Mouse (Mus musculus) heart, adult 8-10 months (tissue): ENCODE data around the gene Fgd5. TPM values are rescaled to one million over a fixed set of nuclear protein-coding genes. Genes with fewer than 3 reads are reported as not detected.

Experiments
- DNase-seq: peaks from one replicate; pipeline ENCODE4 v3.0.0; 2022; ENCODE audit warnings: low spot score
- total RNA-seq, 4 experiments: library from RNA; stranded (reverse); gene quantifications; 2 replicates each; pipeline ENCODE4 v1.2.4; 2022

The Fgd5 gene
- total RNA-seq, 4 experiments from 2014 or later, result 18.1 to 25.7 (median 20.8) TPM

DNA sequence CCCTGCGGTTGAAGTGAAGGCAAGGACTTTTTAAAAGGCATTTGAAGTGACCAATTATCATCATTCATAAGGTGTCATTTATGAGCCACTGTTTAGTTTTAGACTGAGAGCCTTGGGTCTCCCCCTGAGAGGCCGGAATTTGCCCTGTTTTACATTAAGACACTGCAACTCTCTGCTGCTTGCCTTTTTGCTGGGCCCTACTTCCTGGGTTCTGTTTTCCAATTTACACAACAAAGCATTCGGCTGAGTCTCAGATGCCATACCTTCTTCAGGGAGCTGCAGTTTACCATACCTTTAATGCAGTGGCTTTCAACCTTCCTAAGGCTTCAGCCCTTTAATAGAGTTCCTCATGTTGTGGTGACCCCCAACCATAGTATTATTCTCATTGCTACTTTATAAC lies 26.1 kb downstream of the Fgd5 start:
- DNase-seq, result no peak

DNA sequence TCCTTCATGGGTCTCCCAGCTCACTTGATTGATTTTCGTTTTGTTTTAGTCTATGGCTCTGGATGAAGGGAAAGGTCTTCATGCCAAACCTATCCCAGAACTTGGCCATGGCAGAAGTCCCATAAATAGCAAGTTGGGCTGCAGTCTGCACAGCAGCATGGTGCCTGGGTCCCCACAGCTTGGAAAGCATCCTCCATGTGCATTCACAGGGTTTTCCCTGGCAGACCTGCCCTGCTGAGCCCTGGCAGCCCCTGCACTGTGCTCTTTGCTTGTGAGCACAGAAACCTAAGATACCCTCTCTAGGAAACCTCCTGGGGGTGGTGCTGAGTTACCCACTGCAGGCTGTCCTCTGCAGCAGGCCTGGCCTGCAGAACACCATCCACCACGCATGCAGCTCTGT lies 32.2 kb downstream of the Fgd5 start:
- no peak for DNase-seq

DNA sequence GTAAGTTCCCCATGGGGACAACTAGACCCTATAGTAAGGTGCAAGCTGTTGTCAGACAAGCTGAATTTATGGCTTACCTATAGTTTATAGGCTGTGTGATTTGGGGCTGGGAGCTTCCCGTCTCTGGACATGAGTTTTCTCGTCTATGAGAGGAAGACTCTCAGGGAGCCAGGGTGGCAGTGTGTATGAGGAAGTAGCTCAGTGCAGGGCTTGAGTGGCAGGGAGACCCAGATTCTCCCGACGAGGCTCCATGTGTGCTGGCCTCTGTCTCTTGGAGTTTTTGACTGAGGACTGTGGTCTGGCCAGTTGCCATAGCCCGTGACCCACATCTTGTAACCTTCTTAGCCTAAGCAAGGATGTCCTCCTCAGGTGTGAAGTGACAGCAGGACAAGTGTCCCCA lies 33.7 kb downstream of the Fgd5 start:
- DNase-seq, result no peak

DNA sequence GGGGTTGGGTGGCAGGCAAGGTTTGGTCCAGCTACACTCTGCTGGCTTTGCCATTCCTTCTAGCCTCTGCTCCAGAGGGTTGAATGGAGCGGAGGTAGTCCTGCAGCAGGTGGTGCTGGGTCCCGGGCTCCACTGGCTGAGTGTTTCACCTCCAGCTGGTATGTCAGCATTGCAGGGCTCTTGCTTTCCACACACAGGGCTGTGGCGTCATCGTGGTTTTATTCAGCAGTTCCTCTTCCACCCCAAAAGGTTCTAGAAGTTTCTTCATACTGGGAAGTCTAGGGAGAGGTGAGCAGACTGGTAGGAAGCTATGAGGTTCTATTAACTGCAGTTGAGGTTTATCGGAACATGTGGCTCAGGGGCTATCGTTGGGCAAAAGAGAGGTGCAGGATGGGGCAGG lies 34.4 kb downstream of the Fgd5 start:
- DNase-seq, result no peak

DNA sequence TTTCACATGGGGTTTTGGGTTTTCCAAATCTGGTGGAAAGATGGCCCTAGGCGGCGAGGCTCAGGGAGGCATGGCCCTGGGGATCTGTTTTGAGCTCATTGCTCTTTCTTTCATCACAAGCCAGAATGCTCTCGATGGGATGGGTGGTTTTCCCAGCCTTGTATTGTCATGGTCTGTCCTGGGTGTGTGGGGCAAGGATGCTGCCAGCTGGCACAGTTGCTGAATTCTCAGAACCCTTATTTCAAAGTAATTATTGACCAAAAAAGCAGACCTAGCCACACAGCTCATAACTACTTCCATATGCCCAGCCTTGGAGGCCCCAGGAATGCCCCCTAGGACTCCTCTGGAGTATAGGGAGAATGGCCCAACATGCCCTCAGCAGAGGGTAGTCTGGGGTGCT lies 34.9 kb downstream of the Fgd5 start:
- no peak for DNase-seq

DNA sequence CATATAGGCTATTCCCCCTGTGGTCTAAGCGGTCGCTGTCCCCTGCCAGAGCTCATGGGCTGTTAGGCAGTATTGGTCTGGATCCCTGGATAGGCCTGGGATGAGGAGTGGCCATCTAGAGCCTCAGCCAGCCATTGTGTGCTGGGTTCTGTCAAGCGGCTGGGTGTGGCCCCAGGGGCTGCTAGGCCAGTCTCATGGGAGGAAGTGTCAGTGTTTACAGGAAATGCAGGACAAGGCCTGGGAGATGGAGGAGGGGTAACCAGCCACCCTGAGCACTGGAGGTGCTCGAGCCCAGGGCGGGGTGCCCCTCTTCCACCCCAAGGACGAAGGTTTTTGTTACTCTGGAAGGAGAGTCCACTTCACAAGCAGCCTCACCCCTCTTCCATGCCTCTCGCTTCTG lies 36.3 kb downstream of the Fgd5 start:
- DNase-seq, result peak; percentile 87

DNA sequence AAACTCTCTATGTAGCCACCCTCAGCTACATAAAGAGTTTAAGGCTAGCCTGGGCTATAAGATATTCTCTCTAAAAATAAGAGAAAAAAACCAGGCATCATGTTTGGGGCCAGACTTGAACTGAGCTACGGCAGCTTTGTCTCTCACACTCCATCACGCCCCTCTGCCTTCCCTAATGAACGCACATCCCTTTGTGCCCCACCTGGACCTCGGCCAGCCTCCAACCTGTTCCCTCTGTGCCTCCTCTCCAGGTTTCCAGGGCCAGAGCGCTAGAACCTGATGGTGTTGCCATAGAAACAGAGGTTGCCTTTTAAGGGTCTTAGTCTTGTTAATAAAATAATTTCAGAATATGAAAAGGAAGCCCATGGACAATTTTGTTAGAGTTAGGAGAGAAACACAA lies 37.2 kb downstream of the Fgd5 start:
- no peak for DNase-seq

DNA sequence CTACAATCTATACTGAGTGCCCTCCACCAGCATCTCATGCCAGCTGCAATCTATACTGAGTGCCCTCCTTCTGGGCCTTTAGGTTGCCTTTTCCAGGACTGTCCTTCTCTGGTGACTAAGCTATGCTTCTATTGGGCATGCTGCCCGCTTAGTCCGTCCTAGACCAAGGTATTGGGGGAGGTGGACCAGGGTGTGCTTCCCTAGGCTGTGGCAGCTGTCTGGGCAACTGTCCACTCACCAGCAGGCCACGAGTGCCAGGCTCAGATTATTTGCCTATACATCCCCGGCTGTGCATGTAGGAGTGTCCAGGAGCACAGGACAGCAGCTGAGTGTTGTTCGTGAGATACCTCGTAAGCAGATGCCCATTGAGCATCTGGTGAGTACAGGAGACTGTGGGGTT lies 38.1 kb downstream of the Fgd5 start:
- DNase-seq, result no peak

DNA sequence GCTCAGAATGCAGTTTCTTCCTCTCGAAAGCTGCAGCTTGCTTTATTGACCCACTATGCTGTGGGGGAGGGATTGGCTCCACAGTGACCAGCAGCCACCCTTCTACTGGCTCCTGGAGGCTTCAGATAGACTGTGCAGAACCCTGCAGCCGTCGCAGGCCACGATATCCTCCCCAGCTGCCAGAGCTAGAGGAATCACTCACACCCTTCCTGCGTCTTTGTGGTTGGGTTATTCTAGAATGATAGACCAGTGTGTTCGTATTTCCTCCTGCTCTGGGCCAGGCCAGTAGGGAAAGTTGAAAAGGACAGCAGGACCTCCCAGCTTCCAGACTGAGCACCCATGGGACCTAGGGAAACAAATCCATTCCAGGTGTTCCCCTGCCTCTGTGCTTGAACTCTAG lies 39.7 kb downstream of the Fgd5 start:
- DNase-seq, result peak; percentile 71

DNA sequence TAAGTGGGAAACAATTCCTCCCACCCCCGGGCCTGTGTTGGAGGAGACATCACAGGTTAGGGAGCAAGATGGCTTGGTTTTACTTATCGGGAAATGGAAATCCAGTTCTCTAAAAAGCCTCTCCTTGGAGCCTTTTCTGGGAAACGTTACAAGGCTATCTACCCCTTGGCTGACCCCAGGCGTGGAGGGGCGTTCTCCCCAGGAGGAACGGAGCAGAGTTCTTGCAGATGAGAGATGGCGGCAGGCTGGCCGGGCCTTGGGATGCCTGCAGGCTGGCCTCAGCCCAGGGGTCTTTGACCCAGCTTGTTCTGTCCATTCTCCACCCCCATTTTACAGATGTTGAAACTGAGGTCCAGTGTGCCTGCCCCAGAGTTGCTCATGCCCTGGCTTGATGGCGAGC lies 42.4 kb downstream of the Fgd5 start:
- DNase-seq, result peak; percentile 51

DNA sequence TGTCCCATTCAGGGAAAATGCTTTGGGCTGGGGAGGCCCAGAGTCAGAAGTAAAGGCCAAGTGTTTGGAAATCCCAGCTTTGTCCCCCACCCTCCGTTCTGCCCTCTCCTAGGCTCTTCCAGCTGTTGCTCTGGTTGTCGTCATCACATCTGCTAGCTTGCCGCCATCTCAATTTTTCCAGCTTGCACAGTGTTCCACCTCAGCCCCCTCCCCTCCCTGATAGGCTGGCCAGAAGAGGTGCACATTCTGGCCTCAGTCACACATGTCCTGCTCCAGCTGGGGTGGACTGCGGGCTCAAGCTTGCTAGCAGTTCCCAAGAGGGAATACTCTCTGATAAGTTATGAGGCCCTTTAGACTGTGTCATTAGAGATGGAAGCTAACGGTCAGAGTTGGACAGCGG lies 42.8 kb downstream of the Fgd5 start:
- peak; percentile 62 for DNase-seq

DNA sequence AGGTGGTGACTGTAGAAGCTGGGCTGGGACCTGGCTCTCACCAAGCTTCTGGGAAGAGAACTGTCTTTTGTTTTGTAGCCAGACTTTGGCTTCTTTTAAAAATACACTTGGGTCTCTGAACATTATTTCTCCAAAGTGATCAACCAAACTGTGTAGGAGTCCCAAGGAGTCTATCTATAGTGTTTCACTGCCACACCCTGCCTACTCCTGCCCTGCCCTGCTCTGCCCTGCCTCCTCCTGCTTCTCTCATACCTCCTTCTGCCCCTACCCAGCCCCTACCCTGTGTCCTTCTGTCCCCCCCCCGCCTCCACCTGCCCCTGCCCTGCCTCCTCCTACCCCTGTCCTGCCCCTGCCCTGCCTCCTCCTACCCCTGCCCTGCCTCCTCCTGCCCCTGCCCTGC lies 46.6 kb downstream of the Fgd5 start:
- DNase-seq, result no peak

DNA sequence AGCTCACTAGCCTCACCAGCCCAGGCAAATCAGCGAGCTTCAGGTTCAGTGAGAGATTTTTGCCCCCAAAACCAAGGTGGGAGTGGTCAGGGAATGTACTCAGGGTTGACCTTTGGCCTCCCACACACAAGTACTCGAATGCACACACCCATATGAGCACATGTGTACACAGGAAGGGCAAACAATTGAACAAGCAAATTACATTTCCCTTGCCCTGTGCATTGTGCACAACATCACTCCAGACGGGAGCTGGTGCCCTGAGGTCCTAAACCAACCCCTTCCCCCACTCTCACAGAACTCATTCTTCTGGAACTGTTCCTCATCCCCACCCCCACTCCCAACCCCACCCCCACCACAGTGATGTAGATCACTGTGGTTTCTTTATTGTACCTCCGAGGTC lies 48.7 kb downstream of the Fgd5 start:
- DNase-seq, result no peak

DNA sequence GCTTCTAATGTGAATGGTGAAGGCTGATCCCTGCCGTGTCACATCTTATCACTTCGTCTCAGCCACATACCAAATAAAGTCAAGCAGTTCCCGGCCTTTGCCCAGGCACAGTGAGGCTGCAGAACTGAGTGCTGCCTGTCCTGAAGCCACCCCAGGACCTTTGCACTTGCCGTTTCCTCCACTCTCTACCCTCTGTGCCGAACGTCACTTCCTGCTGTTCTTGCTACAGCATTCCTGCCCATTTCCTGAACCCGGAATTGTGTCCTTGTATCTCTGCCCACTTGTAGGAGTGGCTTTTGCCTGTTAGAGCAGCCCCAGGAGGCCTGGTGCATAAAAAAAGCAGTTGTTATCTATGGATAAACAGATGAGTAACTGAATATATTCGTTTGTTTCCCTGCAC lies 52.0 kb downstream of the Fgd5 start:
- DNase-seq, result no peak

DNA sequence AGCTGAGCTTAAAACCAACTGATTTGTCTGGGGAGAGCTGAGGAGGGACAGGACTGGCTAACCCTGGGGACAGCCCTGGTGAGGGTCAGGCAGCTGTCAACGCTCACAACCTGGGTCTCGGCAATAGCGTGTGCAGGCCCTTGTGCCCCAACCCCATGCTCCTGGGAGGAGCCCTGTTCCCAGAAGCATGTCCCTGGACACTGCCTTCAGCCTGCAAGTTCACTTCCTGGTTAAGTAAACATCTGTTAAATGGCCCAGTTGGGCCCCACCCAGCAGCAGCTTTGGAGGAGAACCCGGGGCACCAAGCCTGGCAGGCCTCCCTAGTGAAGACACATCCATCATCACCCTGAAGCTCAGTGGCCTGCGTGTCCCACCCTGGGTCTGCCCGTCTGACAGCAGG lies 56.0 kb downstream of the Fgd5 start:
- DNase-seq, result peak; percentile 69

DNA sequence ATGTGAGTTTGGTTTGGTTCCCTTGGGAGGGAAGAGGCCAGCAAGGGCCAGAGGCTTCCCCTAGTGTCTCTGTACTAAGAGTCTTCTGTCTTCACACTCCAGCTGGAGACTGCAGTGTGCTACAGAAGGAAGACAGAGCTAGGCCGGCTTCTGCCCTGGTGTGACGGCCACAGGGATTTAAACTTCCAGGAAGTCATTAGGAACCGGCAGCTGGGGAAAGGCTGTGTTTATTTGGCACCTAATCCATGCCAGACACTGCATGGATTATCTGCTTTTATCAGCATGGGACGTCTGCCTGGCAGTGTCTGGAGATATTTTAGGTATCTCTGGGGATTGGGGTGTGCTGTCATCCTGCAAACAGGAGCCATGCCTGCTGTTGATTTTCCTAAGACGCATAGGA lies 57.7 kb downstream of the Fgd5 start:
- no peak for DNase-seq

DNA sequence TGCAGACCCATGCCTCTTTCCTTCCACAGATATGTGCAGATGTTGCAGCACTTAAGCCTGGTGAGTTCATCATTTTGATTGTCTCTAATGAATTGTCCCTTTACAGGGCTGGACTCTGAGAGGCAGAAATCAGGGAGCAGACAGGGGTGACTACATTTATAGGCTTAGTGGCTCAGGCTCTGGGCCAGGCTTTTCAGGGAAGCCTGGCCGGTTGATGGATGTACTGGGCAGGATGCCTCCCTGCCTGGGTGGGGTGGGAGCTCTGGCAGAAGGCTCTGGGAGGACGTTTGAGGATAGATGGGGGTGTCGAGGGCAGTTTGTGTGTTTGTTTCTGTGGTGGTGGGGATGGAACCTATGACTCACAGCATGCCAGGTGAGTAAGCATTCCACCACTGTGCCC lies 59.5 kb downstream of the Fgd5 start:
- no peak for DNase-seq

DNA sequence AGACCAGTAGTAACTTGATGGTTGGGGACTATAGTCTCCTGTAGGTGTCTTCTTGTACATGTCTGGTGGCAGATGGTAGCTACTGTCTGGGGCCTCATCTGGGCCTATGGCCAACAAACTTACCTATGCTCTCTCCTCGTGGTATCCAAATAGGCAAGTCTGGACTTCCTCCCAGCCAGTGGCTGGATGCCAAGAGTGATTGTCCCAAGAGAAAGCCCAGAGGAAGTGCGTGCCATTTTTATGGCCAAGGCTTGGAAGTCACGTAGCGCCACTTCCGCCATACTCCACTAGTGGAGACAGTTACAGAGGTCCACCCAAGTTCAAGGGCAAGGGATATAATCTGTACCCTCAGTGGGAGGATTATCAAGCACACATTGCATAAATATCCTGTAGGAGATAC lies 62.6 kb downstream of the Fgd5 start:
- peak; percentile 71 for DNase-seq

DNA sequence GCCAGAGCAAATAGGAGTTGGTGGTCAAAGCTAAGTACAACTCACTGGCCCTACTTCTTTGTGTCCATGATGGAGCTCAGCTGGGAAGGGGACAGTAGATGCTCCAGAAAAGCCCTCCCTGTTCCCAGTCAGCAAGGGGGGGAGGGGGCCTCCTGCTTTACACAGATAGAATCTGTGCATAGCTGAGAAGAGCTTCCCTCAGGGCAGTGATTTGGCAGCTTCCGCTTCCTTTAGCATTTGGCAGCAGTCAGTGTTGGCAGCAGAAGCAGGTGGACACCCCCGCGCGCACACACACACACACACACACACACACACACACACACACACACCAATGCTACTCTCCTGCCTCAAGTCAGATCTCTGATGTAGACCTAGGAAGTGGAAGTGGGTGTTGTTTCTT lies 63.4 kb downstream of the Fgd5 start:
- no peak for DNase-seq

DNA sequence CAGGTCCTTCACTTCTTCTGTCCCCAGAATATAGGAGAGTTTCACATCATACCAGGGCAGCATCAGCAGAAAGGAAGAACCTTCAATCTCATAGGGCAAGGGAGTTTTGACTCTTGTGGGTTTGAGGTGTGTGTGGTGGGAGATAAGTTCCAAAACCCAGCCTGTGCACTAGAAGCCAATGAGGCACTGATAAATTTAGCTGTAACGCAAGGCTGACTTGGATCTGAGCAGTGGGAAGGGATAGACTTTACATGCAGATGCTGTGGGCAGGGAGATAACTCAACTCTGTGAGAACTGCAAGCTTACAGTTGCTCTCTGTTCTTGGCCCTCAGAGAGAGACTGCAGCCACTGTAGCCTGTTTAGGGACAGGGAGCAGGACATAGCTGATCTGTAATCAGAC lies 64.2 kb downstream of the Fgd5 start:
- DNase-seq, result no peak

DNA sequence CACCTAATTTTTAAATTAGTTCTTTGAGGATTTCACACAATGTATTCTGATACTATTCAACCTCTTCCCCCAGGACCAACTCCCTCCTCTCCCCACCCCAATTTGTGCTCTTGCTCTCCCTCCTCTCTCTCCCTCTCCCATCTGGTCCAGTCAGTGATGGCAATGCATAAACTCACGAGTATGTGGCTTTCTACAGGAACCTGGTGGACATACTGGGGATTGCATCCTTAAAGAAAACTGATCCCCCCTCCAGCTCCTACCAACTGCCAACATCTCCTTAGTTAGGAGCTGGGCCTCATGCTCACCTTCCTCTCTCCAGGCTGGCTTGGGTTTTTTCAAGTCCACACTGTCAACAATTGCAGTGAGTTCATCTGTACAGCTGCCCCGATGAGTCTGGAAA lies 79.1 kb downstream of the Fgd5 start:
- no peak for DNase-seq

DNA sequence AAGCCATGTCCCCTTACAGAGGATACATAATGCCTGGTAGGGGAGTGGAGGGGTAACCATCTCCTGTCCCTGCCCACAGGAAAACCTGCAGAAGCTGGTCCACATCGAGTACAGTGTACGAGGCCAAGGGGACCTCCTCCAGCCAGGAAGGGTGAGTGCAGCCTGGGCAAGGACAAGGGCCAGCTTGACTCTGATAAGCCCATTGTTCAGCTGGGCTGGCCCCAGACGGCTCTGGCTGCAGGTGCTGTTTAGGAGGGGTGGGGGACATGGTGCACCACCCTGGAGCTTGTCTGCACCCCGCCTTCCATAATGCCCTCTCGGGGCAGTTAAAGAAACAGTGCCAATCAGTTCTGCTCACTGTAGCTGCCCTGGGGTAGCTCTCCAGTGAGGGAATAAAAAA lies 83.0 kb downstream of the Fgd5 start:
- DNase-seq, result peak; percentile 38

DNA sequence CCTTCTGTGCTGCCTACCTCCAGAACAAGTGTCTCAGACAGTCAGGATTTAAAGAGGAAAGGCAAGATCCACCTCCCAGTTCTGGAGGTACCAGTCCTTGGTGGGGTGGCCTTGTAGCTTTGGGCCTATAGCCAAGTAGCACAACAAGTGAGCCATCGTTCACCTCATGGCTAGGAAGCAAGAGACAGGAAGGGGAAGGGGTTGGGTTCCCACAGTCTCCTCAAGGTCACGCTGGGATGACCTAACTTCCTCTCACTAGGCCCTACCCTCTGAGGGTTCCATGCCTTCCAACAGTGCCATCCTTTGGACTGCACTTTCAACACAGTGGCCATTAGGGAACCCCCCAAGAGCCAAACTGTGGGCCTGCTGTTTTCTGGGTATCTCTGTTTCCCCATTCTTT lies 84.8 kb downstream of the Fgd5 start:
- DNase-seq, result no peak

DNA sequence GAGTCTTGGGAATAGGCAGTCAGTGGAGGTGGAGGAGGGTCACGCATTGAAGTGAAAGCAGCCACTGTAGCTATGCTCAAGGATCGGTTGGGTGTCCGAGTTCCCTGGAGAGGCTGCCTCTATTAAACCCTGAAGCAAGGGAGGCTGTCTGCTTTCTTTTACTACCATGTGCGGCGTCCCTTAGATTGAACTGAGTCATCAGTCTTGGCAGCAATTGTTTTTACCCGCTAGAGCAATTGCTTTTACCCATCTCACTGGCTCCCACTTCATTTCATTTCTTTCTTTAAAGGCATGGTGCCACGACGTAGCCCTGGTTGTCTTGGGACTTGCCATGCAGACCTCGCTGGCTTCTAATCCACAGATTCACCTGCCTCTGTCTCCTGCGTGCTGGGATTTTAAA lies 85.4 kb downstream of the Fgd5 start:
- DNase-seq, result no peak
